13 mouse cellular contexts compared by ENCODE assay signal in genomic region chr7:68009635-68010034, GRCm38 (mm10). TPM values are rescaled to one million over a fixed set of nuclear protein-coding genes. Genes with fewer than 3 reads are reported as not detected.
DNase-seq lines count a peak whose midpoint lies in the region; ATAC-seq and TF ChIP-seq lines count a peak whose summit lies in the region.
"Had no signal": no experiment of that assay in that cellular context is flagged by ENCODE, and none has a peak within 500 bp of the region (broad histone marks: within the 10 kb centered on the region; RNA-seq: fewer than 3 reads in every experiment).

No protein-coding gene starts in this region.

- peaks cover 76% of the 10 kb centered on the region for H3K4me1 ChIP-seq in heart, embryonic 12.5 days (replicated peaks)
- H3K4me1 ChIP-seq in lung, postnatal 0 days (ENCODE audit: insufficient read depth, low read depth, low read length), result peaks cover 4% of the 10 kb centered on the region; the same call in 1 of the 2 replicates

- no peak for ATAC-seq in heart, embryonic 12.5 days (ENCODE audit: insufficient number of reproducible peaks, low FRiP score)
- no peak for ATAC-seq in lung, postnatal 0 days
- 0 out of 2 replicates have a peak, but pooled peaks have one; percentile 6 for ATAC-seq in erythroblast, adult 5-6 weeks (replicated peaks; ENCODE audit: low FRiP score, poor library complexity, severe bottlenecking)
- ATAC-seq in megakaryocyte-erythroid progenitor cell, adult 5-6 weeks (replicated peaks; ENCODE audit: low FRiP score, low TSS enrichment, poor library complexity, severe bottlenecking), result peak; percentile 64

- peak overlapping the region; percentile 95 for H3K27ac ChIP-seq in heart, embryonic 12.5 days (ENCODE audit: poor library complexity, severe bottlenecking)
- no peak overlapping the region for H3K27ac ChIP-seq in lung, postnatal 0 days (ENCODE audit: low read length)
- H3K27ac ChIP-seq: lung, embryonic 15.5 days had no signal

- H3K4me3 ChIP-seq in heart, embryonic 12.5 days, result no peak overlapping the region
- H3K4me3 ChIP-seq in lung, postnatal 0 days (ENCODE audit: low read depth, low read length), result no peak overlapping the region
- H3K4me3 ChIP-seq: erythroblast, embryonic 14.5 days; lung, embryonic 15.5 days had no signal

- TF ChIP-seq CTCF in lung, postnatal 0 days (IDR thresholded peaks at IDR 0.05), result 0 out of 2 replicates have a peak, but pooled peaks have one; percentile 21

- TF ChIP-seq EP300 in lung, postnatal 0 days (IDR thresholded peaks at IDR 0.05), result no peak

- peaks cover 30% of the 10 kb centered on the region for H3K36me3 ChIP-seq in heart, embryonic 12.5 days
- no peaks in the 10 kb centered on the region for H3K36me3 ChIP-seq in lung, postnatal 0 days (ENCODE audit: insufficient read depth, low read length)

- 57% methylated on average over 8 of the region's 8 CpGs for WGBS in heart, embryonic 12.5 days
- WGBS in lung, postnatal 0 days, result 71% methylated on average over 8 of the region's 8 CpGs

- H3K9ac ChIP-seq in heart, embryonic 12.5 days, result peak overlapping the region; percentile 46; the same call in 1 of the 2 replicates
- H3K9ac ChIP-seq in lung, postnatal 0 days (replicated peaks; ENCODE audit: low read depth), result no peak overlapping the region
- H3K9ac ChIP-seq: lung, embryonic 15.5 days had no signal

- intact Hi-C loops in heart, postnatal 10 days (cut with DNase I), result no loop called here

- no peaks in the 10 kb centered on the region for H3K9me3 ChIP-seq in heart, embryonic 12.5 days (replicated peaks)
- H3K9me3 ChIP-seq in lung, postnatal 0 days (ENCODE audit: low read length), result no peaks in the 10 kb centered on the region
- H3K9me3 ChIP-seq: lung, embryonic 15.5 days had no signal

- no peaks in the 10 kb centered on the region for H3K27me3 ChIP-seq in heart, embryonic 12.5 days (replicated peaks)
- H3K27me3 ChIP-seq in lung, postnatal 0 days (replicated peaks; ENCODE audit: insufficient read depth, low read length), result no peaks in the 10 kb centered on the region
- H3K27me3 ChIP-seq: lung, embryonic 15.5 days had no signal

- no peak overlapping the region for H3K4me2 ChIP-seq in heart, embryonic 12.5 days
- H3K4me2 ChIP-seq in lung, postnatal 0 days (replicated peaks; ENCODE audit: low read depth, low read length), result no peak overlapping the region
- H3K4me2 ChIP-seq: lung, embryonic 15.5 days; midbrain, embryonic 11.5 days had no signal

- DNase-seq in heart, postnatal 10 days, result no peak
- no peak for DNase-seq in lung, postnatal 0 days (ENCODE audit: low spot score)
- DNase-seq in lung, postnatal 25 days (ENCODE audit: low spot score), result no peak
- DNase-seq in testis, postnatal 10 days (ENCODE audit: low spot score), result no peak
- no peak for DNase-seq in spleen, postnatal 14 days (ENCODE audit: low spot score in 2 of 2)
- DNase-seq: cerebellum, adult 9-10 months; thymus, postnatal 14 days had no signal

RNA-seq across cellular contexts. Expression of gene Igf1r, which starts 57.0 kb away (rescaled TPM):
- 25.6 and 27.5 TPM in 2 replicates for polyA plus RNA-seq in heart, embryonic 12.5 days (2016; fragmentation: Nextera tagmentation; extraction: Ambion mirVana)
- total RNA-seq in heart, postnatal 10 days (2021), result 10 to 100 TPM; 29.4 to 31.0 TPM
- 15.9 and 18.8 TPM in 2 replicates for polyA plus RNA-seq in lung, postnatal 0 days (2015; fragmentation: Nextera tagmentation; extraction: Ambion mirVana)
- total RNA-seq in erythroblast, adult 5-6 weeks (2015; ENCODE audit: low replicate concordance), result 17.1 and 19.6 TPM in 2 replicates
- 13.5 and 16.0 TPM in 2 replicates for total RNA-seq in erythroblast, adult 5-6 weeks (2017; ENCODE audit: low replicate concordance)
- 40.8 and 53.2 TPM in 2 replicates for total RNA-seq in megakaryocyte-erythroid progenitor cell, adult 5-6 weeks (2014; fragmentation: Nextera tagmentation)
- total RNA-seq in megakaryocyte-erythroid progenitor cell, adult 5-6 weeks (2017), result 21.4 and 27.0 TPM in 2 replicates

Comparison
In these comparisons a context has a peak if more than half of its experiments do, and no peak if none do; other contexts are left out.
1. ATAC-seq: peak in erythroblast, adult 5-6 weeks (single experiment) and megakaryocyte-erythroid progenitor cell, adult 5-6 weeks (single experiment); none in heart, embryonic 12.5 days (single experiment) and lung, postnatal 0 days (single experiment).